Mouse (Mus musculus): Measurements from ENCODE around the gene Lrrn1. TPM values are rescaled to one million over a fixed set of nuclear protein-coding genes. Genes with fewer than 3 reads are reported as not detected.

Gene Lrrn1
- total RNA-seq (2021), result 100 to 1,000 TPM; 101 to 114 TPM

GRCm38 (mm10) chr6:107528877-107529864 lies at the start of gene Lrrn1:
Gene Lrrn1, plus strand, starts transcription at chr6:107529768.
- peak; percentile 77 to 79 for DNase-seq

DNA sequence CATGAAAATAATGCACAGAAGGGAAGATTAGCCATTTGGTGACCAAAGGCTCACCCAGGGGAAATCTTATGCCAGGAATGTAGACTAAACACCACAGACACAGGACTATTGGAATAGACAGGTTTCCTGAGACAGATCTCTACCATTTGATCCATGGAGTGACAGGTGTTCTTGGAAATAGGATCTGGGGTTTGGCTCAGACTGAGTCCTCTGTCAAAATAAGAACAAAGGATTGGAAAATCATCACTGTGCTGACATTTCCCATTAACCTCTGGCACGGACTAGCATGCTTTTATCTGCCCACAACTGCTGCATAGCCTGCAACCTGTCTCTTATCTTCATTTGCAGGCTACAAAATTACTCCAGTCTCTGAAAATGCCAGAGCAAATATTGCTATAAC lies 35.1 kb upstream of the Lrrn1 start:
- DNase-seq, result no peak

DNA sequence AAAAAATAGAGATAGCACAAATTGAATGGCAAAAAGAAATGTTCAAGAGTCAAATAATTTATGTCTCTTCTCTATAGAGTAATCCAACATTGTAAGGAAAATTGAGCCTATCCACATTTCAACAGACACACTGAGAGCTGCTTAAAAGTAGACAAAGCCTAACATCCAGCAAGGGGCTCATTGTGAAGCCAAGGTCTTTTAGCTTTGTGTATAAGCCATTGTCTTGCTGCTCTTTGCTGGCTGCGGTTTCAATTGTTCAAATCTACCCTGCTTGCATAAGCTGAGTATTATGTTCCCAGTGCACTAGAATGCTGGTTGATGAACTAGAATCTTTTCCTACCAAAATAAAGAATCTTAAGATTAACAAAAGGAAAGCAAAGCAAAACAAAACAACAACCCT lies 33.7 kb upstream of the Lrrn1 start:
- no peak for DNase-seq

- DNase-seq, result no peak
Measured at GRCm38 (mm10) chr6:107513716-107514115, 15.9 kb upstream of the Lrrn1 start.

GRCm38 (mm10) chr6:107523953-107524352 lies 5.6 kb upstream of the Lrrn1 start:
- no peak for DNase-seq

DNA sequence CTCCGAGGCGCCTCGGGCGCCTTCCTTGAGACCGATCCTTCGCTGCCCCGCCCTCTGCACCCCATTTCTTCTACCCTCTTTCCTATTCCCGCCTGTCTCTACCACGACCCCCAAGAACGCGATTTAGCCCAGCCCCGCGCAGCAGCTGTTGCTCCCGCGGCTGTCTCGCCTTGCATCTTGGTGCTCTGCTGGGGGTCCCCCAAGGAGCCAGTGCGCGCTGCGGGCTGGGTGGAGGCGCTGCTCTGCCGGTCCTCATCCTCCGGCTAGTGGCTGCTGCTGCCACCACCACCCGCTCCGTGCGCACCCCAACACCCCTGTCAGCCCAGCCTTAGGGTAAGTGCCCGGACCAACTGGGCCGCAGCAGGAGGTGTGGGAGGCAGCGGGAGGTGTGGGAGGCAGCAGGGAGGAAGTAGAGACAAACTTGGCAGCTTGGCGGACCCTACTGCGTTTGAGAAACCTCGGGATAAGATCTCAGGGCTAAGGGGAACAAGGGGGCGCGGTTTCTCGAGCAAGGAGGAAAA lies 403 bp downstream of the Lrrn1 start:
- peak; percentile 64 to 65 for DNase-seq

- no peak for DNase-seq
Measured at GRCm38 (mm10) chr6:107530621-107531285, 1.2 kb downstream of the Lrrn1 start.

DNA sequence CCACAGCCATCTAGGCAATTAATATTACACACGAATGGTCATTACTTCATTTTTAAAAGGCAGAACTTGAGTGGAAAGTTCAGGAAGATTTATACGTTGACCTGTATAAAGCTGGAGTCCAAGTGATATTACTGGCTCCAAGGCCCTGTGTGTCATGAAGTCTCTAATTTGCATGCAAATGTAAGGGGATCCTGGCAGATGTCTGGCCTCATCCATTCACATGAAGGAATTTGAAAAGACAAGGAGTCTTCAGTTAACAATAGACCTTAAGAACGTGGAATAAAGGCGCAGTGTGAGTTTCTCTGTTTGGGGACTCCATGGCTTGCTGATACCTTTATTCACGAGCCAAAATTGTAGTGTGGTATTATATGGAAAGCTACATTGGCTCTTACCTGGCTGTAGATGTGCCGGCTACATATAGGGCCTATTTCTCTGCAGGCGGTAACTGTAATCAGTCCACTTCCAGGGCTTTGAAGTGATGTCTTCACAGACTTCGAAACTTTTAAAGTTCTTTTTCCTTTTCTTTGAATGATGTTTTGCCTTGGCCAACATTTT lies 2.0 kb downstream of the Lrrn1 start:
- DNase-seq, result no peak

DNA sequence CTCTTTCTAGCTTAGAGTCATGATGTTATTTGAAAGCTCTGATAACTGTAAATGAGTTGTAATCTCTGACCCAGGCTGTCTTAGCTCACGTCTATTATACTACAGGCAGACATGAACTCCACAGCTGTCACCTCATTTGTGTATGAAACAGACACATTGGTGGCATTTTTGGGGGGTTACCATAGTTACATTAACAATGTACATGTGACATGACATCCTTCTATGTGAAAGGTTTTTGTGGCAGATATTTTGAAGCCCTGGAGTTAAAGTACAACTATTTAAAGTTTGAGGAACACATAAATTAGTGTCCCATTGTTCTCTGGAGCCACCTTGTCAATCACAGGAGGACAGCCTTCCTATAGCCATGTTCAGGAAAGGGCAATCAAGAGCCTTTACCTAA lies 5.0 kb downstream of the Lrrn1 start:
- DNase-seq, result no peak

DNA sequence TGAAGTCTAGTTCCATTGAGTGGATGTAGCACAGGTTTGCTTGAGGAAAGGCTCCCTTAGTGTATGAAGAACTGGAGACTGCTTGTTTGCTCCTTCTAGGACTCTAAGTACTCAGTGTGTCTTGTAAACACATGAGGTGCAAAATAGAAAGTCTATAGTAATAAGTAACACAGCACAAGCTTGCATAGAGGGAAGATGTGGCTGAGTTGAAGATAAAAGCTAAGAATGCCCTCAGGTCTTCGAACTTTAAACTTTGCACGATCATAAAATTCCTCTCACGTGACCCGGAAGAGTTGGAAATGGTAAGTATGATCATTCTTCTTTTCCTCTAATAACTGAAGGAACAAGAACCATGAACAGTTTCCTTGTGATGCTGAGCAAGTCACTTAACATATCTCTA lies 7.1 kb downstream of the Lrrn1 start:
- DNase-seq, result no peak

DNA sequence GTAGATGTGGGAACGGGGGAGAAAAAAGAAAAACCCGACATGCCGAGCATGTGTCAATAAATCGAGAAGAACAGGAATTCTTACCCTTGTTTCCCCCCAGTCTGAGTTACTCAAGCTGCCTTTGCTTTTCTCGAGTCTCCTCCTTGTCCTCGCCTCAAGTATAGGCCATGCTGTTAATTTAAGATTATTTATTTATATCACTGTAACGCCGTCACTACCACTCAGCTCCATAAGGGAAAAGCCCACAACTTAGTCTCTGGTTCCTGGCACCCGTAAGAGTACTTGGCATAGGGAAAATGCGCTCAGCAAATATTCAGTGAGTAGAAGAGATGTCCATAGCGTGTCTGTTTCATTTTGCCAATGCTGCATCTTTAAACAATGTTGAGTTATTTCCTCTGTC lies 11.7 kb downstream of the Lrrn1 start:
- no peak for DNase-seq

DNA sequence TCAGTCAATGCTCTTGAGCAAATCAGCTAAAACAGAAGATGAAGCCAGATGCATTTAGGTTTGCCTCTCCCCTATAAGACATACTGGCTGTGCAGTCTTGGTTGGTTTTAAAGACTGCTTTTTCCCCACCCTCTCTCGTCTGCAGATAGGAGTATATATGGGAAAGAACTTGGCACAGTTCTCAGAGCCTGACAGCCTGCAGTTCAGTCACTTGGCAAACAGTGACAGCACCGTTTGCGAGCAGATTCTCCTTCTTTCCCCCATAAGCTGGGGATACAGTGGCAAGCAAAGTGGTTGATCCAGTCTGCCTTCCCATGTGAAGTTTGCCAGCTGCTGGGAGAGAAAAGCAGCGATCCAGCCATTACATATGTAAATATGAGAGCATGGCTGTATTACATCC lies 12.3 kb downstream of the Lrrn1 start:
- peak in 1 of 2 experiments; percentile 51 for DNase-seq

- no peak for DNase-seq
Measured at GRCm38 (mm10) chr6:107546272-107546671, 16.7 kb downstream of the Lrrn1 start.

GRCm38 (mm10) chr6:107552511-107552910 lies 22.9 kb downstream of the Lrrn1 start:
- no peak for DNase-seq

DNA sequence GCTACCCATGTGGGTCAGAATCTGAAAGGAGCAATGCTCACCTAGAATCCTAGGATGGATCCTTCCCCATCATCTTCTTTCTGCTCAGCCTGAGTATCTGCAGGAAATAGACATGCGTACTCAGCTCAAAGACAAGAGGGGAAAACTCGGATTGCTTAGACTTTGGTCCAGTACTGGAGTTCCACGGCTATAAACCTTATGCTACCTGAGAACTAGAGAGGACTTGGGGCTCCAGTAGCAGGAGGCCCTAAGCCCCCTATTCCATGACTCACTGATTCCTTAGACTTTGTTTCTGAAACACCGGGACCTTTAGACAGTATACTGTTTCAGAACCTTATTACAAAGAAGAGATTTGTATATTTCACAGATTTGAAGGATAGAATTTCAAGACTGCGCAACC lies 25.8 kb downstream of the Lrrn1 start:
- no peak for DNase-seq

GRCm38 (mm10) chr6:107556996-107557395 lies 27.4 kb downstream of the Lrrn1 start:
- peak; percentile 64 to 70 for DNase-seq

DNA sequence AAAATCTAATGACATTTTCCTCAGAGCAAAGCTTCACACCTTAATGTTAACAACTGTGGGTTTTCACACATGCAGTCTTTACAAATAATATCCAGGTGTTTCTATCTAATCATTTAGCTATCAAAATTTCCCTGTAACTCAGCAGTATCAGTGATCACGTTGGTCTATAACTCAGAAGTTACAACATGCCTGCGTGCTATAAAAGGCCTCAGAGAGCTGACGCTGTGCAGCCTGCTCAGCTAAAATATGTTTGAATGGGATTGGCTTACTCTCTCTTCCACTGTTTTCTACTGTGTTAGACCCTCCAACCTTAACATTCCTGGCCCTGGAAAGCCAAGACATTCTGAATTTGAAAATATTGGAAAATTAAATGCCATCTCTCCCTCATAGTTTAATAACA lies 28.2 kb downstream of the Lrrn1 start:
- no peak for DNase-seq

DNA sequence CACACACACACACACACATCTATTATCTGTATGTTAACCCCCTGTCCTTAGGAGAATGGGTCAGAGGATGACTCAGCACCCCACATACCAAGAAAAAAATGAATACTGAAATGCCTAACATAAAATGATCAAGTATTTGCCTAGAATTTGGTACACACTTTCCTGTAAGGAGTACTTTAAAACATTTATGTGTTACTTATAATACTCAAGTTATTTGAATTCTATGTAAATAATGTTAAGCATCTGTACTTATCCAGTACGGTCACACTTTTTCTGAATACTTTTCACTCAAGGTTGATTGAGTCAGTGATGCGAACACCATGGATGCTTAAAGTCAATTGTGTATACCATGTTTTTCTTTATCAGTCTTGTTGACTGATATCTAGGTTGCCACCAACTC lies 32.7 kb downstream of the Lrrn1 start:
- no peak for DNase-seq

DNA sequence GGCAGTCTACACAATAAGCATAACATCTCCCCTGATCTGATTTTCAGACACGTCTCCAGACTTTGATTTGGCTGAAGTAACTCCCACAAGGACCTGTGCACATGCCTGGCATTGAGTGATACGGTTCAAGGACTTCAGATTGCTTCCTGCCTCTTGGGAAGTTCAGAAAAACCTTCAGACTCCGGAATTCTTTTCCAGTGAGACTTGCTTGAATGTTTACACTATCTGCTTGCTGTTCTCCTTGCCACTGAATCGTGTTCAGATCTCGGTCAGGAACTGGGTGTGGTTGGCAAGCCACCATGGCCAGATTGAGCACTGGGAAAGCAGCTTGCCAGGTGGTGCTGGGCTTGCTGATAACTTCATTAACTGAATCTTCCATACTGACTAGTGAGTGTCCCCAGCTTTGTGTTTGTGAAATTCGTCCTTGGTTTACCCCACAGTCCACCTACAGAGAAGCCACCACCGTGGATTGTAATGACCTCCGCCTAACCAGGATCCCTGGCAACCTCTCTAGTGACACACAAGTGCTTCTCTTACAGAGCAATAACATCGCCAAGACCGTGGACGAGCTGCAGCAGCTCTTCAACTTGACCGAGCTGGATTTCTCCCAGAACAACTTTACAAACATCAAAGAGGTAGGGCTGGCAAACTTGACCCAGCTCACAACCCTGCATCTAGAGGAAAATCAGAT lies 37.5 kb downstream of the Lrrn1 start:
- no peak for DNase-seq

- no peak for DNase-seq
Measured at GRCm38 (mm10) chr6:107574561-107574960, 45.0 kb downstream of the Lrrn1 start.

GRCm38 (mm10) chr6:107575405-107575804 lies 45.8 kb downstream of the Lrrn1 start:
- no peak for DNase-seq

DNA sequence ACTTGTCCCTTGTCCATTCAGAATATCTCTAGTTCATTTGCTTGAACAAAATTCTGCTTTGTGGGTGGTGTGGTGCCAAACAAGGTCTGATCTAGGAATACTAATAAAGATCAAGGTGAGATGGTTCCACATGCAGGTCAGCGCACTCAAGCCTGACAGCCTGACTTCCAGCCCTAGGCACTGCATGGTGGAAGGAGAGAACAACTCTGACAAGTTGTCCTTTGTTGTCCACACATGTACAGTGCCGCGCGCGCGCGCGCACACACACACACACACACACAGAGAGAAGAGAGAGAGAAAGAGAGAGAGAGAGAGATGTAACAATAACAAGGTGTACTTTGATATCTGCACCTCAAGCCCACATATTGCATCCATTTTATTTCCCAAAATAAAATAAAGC lies 47.7 kb downstream of the Lrrn1 start:
- DNase-seq, result no peak
